Mouse (Mus musculus): ENCODE results near the gene Slc35b3. TPM values are rescaled to one million over a fixed set of nuclear protein-coding genes. Genes with fewer than 3 reads are reported as not detected.

The Slc35b3 gene
- total RNA-seq, 1 experiment from 2014 or later, result 44.6 TPM

DNA sequence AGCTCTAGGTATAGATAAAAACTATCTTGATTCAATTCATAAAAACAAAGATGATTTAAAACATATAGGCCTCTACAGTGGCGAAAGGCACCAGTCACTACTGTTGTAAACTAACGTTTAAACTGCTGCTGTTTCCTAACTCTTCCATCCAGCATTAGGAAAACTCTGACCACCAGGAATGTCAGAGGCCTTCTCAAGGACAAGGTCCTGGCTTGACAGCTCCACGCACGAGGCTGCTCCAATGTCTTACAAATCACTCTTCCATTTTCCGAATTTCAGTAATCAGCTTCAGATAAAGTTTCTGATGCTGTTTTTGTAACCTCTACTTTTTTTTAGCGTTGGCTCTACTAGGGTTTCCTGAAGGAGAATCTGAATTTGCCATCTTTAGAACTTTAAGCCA is 15.7 kb downstream of the Slc35b3 start:
- no peak for ATAC-seq (ENCODE audit: extremely low read depth, insufficient number of reproducible peaks, low FRiP score, poor library complexity, severe bottlenecking)

DNA sequence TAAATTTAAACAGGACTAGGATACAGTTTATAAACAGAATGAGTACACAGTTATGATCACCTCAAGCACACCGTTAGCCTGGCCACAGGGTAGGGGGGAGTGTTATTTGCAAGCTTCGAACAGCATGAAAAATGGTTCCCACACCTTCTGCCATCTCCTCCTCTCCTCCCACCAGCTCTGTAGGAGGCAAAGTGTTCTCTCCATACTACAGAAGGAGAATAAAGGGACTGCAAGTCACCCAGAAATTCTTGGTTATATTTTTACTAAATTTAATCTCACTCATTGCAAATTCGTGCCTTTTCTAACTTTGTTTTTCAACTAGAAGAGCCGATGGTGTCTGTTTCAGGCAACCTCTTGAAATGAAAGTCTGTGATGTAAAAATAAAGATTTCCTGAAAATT is 18.9 kb downstream of the Slc35b3 start:
- ATAC-seq (ENCODE audit: extremely low read depth, insufficient number of reproducible peaks, low FRiP score, poor library complexity, severe bottlenecking), result no peak

DNA sequence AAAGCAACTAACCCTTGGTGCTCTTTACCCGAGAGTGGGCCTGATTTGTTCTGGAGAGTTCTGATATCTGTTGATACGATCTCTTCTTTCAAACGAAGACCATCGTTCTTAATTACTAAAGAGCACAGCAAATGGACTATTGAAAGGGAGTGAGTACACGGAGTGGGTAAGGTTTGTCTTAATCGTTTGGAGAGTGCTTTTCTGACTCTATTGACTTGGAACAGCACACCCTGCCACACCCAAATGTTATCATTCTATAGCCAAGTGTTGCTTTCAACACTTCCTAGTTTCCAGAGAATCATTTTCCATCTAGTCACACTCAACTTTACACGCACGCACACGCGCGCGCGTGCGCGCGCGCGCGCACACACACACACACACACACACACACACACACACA is 19.4 kb downstream of the Slc35b3 start:
- no peak for ATAC-seq (ENCODE audit: extremely low read depth, insufficient number of reproducible peaks, low FRiP score, poor library complexity, severe bottlenecking)

DNA sequence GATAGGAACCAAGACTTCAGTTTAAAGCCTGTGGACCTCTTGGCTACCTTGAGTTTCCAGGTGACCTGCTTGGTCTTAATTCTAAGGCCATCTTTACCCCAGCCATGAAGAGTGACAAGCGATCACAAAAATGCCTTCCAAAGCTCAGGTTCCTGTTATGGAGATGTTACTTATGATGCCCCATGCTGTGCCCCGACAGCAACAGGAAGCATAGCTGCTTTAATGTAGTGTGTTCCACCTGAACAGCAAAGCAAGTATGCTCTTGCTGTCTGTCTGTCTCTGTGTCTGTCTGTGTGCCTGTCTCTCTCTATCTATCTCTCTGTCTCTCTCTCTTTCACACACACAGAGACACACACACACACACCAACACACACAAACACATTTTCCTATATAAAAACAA is 22.2 kb downstream of the Slc35b3 start:
- no peak for ATAC-seq (ENCODE audit: extremely low read depth, insufficient number of reproducible peaks, low FRiP score, poor library complexity, severe bottlenecking)

DNA sequence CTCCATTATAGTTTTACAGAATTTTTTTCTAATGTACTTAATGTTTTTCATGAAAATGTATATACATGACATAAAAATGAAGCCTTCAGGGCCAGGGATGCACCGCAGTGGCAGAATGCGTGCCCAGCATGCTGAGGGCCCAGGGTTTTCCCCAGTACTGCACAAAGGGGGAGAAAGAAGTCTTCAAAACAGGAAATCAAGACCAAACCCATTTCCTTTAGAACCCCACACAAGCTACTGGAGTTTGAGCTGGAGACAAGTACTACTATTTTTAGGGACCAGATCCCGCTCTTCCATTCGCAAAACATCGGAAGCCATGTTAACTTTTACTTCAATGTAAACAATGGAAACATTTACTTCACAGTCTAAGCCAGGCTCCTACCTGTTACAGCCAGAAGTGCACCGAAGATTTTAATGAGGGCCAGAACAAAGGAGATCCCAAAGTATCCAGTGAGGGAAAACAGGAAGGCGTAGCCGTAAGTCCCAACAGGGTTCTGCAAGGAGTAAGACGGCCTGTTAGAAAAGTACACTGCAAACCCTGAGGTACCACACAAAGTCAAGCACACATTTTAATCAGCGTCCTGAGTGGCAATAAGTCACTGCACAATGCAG is 23.7 kb downstream of the Slc35b3 start:
- ATAC-seq (ENCODE audit: extremely low read depth, insufficient number of reproducible peaks, low FRiP score, poor library complexity, severe bottlenecking), result no peak

DNA sequence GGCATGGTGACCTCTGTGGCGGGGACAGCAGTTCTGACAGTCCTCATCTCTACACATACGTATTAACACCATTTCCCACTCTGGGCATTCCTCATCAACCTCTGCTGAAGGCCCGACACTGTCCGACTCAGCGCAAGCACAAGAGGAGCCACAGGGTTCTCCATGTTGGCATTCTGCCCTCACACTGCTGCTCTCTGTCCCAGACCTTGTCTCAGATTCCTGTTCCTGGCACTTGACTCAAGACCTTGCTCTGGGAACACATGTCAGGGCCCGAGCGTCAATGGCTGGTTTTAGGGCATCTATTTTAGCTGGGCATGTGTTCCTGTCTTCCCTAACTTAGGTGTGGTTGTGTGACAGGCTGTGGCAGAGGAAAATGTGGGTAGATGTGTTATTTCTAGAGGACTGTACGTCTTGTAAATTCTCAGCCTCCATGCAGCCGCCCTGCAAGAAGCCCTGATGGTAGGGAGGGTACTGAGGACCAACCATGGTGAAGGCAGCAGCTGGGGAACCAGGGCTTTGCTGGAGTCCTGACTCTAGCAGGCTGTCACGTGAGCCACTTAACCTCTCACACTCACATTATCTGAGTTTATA is 24.7 kb downstream of the Slc35b3 start:
- no peak for ATAC-seq (ENCODE audit: extremely low read depth, insufficient number of reproducible peaks, low FRiP score, poor library complexity, severe bottlenecking)

DNA sequence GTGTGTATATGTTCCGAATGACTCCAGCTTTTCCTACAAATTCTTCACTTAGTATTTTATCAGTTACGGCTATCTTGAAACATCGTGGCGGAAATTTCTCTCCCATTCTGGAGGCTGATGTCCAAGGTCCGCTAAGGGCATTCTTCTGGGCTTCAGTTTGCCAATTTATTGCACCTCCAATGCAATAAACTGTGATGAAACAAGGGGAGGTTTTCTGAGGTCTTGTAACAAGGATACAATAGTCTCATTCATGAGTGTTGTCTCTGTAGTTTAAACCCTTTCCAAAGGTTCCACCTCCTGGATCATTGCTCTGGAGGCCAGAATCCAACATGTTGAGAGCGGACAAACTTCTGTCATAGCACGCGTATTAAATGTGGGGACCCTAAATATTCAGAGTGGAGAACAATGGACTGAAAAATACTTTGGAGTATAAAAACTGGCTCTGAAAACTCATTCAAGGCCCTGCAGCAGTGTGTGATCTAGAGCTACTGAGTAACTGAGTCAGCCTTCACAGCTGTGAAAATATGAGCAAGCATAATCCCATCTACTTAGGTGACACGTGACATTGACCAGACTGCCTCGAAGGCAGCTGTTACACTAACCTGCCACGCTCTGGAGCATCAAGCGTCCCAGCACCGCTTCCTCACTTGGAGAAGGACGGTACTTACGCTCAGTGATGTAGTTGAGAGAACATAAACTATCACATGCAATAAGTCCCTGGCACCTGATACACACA is 30.7 kb downstream of the Slc35b3 start:
- no peak for ATAC-seq (ENCODE audit: extremely low read depth, insufficient number of reproducible peaks, low FRiP score, poor library complexity, severe bottlenecking)

DNA sequence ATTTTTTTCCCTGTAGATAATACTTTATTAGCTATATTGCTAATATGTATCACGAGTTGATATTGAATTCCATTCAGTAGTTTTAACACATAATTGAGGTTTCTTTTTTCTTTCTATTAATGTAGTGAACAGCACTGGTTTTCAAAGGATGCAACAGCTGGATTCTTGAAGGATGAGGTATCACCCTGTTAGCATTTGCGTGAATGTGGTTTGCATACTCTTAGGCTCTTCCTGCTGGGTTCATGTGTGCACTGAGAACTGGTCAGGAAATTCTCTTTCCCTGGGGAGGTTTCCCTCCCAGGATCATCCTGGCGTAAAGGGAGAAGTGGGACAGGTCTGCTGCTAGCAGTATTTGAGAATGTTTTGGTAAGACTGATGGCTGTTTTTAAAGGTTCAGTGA is 38.0 kb downstream of the Slc35b3 start:
- ATAC-seq (ENCODE audit: extremely low read depth, insufficient number of reproducible peaks, low FRiP score, poor library complexity, severe bottlenecking), result no peak

GRCm38 (mm10) chr13:38921306-38921705 is 39.4 kb downstream of the Slc35b3 start:
- ATAC-seq (ENCODE audit: extremely low read depth, insufficient number of reproducible peaks, low FRiP score, poor library complexity, severe bottlenecking), result no peak

DNA sequence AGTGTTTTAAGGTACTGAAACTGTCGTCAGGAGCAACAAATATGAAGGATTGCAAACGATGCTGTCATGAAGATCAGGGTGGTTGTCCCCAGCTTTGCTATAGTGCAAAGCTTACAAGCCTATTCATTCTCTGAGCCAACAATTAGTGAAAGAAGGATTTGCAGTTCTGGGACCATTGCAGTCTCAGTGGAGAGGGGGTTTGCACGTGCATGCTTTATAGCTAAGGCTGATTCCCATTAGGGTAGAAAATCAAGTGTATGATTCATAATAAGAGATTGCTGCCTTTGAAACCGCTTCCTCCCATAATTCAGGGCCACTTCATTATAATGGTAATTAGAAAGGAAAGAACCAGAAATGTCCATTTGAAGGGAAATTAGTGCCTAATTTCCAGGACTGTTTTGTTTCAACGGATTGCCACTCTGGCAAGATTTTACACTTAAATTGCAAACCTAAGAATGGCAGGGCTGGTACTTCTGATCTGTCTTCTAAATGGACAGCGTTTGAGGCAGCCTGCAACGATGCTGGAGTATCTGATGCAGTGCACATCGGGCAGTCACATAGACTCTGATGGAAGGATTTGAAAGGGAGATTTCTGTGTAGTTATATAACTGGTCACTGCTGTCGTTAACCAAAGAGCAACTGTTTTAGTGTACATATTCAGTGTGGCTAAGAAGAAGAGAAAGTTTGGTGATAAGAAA is 42.3 kb downstream of the Slc35b3 start:
- no peak for ATAC-seq (ENCODE audit: extremely low read depth, insufficient number of reproducible peaks, low FRiP score, poor library complexity, severe bottlenecking)

GRCm38 (mm10) chr13:38917556-38917955 is 43.1 kb downstream of the Slc35b3 start:
- ATAC-seq (ENCODE audit: extremely low read depth, insufficient number of reproducible peaks, low FRiP score, poor library complexity, severe bottlenecking), result no peak

DNA sequence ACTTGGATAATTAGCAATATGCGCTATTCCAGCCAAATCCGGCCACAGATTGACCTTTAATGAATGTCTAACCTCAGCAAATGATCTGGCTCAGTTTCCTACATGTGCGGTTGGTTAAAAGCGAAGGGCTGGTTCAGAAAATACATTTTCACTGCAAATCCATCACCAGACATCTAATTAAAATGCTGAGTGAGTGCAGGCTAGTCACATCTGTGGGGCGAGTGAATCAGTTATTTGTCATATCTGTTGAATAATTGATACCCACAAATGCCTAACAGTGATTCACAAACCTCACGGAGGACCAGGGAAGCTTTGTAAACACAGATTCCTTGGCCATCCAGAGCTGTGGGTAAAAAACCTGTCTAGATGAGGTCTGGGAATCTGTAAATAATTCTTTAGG is 45.9 kb downstream of the Slc35b3 start:
- no peak for ATAC-seq (ENCODE audit: extremely low read depth, insufficient number of reproducible peaks, low FRiP score, poor library complexity, severe bottlenecking)

DNA sequence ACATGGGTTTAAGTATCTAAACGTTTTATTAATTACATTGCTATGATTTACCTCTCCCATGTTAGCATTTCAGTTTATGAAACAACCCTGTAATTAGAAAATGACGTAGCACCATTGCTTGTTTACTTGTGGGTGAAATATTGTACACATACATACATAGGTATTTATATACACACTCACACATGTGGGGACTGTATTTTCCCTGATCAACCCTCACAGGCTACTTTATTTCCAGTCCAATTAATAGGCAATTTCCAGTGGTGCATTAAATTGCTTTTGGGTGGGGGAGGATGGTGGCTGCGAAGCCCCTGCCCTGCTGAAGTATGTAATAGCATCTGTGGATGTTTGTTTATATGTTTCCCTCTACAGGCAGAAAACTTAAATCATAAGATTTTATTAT is 68.3 kb downstream of the Slc35b3 start:
- no peak for ATAC-seq (ENCODE audit: extremely low read depth, insufficient number of reproducible peaks, low FRiP score, poor library complexity, severe bottlenecking)
